Mouse (Mus musculus): Measurements from ENCODE around the gene Plxnb2.
A peak's percentile ranks its signal among the peaks of the same experiment; 100 is the strongest.

DNA sequence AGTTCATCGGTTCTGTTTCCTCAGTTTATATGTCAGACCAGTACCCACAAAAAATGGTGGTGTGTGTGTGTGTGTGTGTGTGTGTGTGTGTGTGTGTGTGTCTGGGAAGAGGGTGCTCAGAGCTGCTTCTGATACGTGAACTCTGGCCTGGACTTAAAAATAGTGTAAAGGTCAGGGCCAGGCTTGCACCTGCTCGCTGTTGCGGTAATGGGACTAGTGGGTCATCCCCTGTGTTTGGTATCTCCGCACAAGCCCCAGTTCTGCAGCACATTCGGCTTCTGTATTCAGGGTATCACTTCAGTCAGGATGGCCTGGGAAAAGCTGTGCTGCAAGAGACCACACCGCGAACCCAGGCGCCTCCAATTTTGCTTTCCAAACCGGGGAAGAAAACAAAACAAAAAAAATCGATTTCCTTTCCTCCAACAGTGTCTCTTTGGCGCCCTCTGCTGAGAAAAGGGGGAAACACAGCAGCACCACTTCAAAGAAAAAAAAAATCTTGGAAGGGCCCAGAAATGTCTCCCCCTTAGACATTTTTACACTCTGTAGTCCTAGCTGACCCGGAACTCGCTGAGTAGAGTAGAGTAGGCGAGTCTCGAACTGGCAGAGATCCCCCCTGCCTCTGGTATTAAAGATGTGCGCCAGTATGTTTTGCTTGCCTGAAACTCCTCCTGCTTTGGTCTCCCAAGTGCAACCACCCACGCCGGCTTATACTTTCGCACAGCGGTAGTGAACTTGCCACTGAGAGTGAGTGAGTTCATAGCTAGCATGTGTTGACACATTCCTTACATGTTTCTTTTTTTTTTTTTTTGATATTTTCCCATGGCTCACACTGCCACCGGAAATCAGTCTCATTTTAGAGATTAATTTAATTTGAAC, 29.5 kb upstream of the Plxnb2 start:
- peak; percentile 56; the same call in 1 of the 2 replicates for TF ChIP-seq CTCF (IDR thresholded peaks at IDR 0.05; ENCODE audit: extremely low read depth, insufficient read length, insufficient replicate concordance, low read depth, low read length)
- TF ChIP-seq POLR2A (IDR thresholded peaks at IDR 0.05; ENCODE audit: low read depth, low read length) = no peak

Measured in small intestine, adult 2 months (tissue).